Comparison of ENCODE assay signal across 8 mouse cellular contexts in genomic region chr11:70652884-70653344, GRCm38 (mm10). TPM values are rescaled to one million over a fixed set of nuclear protein-coding genes. Genes with fewer than 3 reads are reported as not detected.
DNase-seq lines count a peak whose midpoint lies in the region; ATAC-seq and TF ChIP-seq lines count a peak whose summit lies in the region.

No protein-coding gene starts in this region.

- H3K79me2 ChIP-seq in C2C12 (ENCODE audit: control insufficient read depth, insufficient read depth): peaks cover 94% of the 10 kb centered on the region

- DNase-seq in cerebellum, adult 9-10 months: peak; percentile 50
- no peak for DNase-seq in cerebellum, postnatal 10 days
- no peak for DNase-seq in forebrain, postnatal 0 days
- DNase-seq in lung, postnatal 25 days (ENCODE audit: low spot score): peak; percentile 55
- no peak for DNase-seq in yolk sac, embryonic 10.5 days (ENCODE audit: low spot score)
- no peak for DNase-seq in urinary bladder, postnatal 14 days (ENCODE audit: low spot score)

- H3K4me2 ChIP-seq in forebrain, postnatal 0 days (ENCODE audit: low read depth): peak overlapping the region; percentile 87

- H3K4me1 ChIP-seq in forebrain, postnatal 0 days (ENCODE audit: insufficient read depth): peaks cover 8% of the 10 kb centered on the region; the same call in 1 of the 2 replicates

- no peak for TF ChIP-seq CTCF in C2C12 (IDR thresholded peaks at IDR 0.05; ENCODE audit: control insufficient read depth, insufficient read depth, insufficient read length)
- TF ChIP-seq CTCF in forebrain, postnatal 0 days (IDR thresholded peaks at IDR 0.05; ENCODE audit: low read depth): no peak

- H3K27me3 ChIP-seq in C2C12 (ENCODE audit: control insufficient read depth, insufficient read depth, insufficient read length): no peaks in the 10 kb centered on the region
- no peaks in the 10 kb centered on the region for H3K27me3 ChIP-seq in forebrain, postnatal 0 days (ENCODE audit: insufficient read depth, low read length)

- H3K27ac ChIP-seq in forebrain, postnatal 0 days (ENCODE audit: low read depth, low read length): peak overlapping the region; percentile 97; the same call in 1 of the 2 replicates

- no peak for ATAC-seq in forebrain, postnatal 0 days
- ATAC-seq in erythroid progenitor cell, adult 5-6 weeks (replicated peaks; ENCODE audit: low FRiP score, poor library complexity, severe bottlenecking): no peak

- H3K4me3 ChIP-seq in C2C12 (ENCODE audit: insufficient read depth, poor library complexity, severe bottlenecking): peak overlapping the region; percentile 99
- peak overlapping the region; percentile 98 for H3K4me3 ChIP-seq in forebrain, postnatal 0 days (ENCODE audit: low read depth, low read length)

- peak overlapping the region; percentile 97; the same call in 1 of the 2 replicates for H3K9ac ChIP-seq in forebrain, postnatal 0 days

- H3K36me3 ChIP-seq in C2C12 (ENCODE audit: control insufficient read depth, insufficient read depth): peaks cover 58% of the 10 kb centered on the region
- H3K36me3 ChIP-seq in forebrain, postnatal 0 days (ENCODE audit: insufficient read depth): peaks cover 34% of the 10 kb centered on the region

- peaks cover 60% of the 10 kb centered on the region for H3K79me3 ChIP-seq in C2C12 (ENCODE audit: low read depth)

- no peaks in the 10 kb centered on the region for H3K9me3 ChIP-seq in forebrain, postnatal 0 days (ENCODE audit: low read length)

- H3ac ChIP-seq in C2C12 (ENCODE audit: control insufficient read depth, insufficient read length, low read depth): peak overlapping the region; percentile 43

- 60% methylated on average over 6 of the region's 6 CpGs for WGBS in forebrain, postnatal 0 days

TF ChIP-seq in C2C12, 6 proteins besides CTCF, POLR2A, EP300 and RAD21:
- no peak for TF ChIP-seq USF1 (IDR thresholded peaks at IDR 0.05; ENCODE audit: low read depth)
- TF ChIP-seq FOSL1 (IDR thresholded peaks at IDR 0.05; ENCODE audit: insufficient read depth, low read length, poor library complexity, severe bottlenecking): no peak
- TF ChIP-seq MYOG (IDR thresholded peaks at IDR 0.05; ENCODE audit: control insufficient read depth, extremely low read depth, insufficient read length): no peak
- no peak for TF ChIP-seq CEBPB (IDR thresholded peaks at IDR 0.05; ENCODE audit: low read depth)
- TF ChIP-seq MYOD1 (IDR thresholded peaks at IDR 0.05; ENCODE audit: control insufficient read depth, insufficient read length, low read depth): no peak
- no peak for TF ChIP-seq MAX (IDR thresholded peaks at IDR 0.05)

RNA-seq across cellular contexts. Expression of gene Pfn1, which starts 1.5 kb away (rescaled TPM):
- polyA plus RNA-seq in C2C12 (2012; fragmentation: generic; extraction: Trizol): 4,207 TPM
- 386 and 408 TPM in 2 replicates for total RNA-seq in forebrain, postnatal 0 days (2014; rRNA removed)
- 687 and 843 TPM in 2 replicates for polyA plus RNA-seq in forebrain, postnatal 0 days (2015; fragmentation: Nextera tagmentation; extraction: Ambion mirVana)
- total RNA-seq in erythroid progenitor cell, adult 5-6 weeks (2015; ENCODE audit: low replicate concordance): 529 and 614 TPM in 2 replicates
- total RNA-seq in erythroid progenitor cell, adult 5-6 weeks (2017; ENCODE audit: low replicate concordance): 132 and 200 TPM in 2 replicates

RNA-seq across cellular contexts. Expression of gene Eno3, which starts 4.1 kb away (rescaled TPM):
- 1,151 TPM for polyA plus RNA-seq in C2C12 (2012; fragmentation: generic; extraction: Trizol)
- total RNA-seq in forebrain, postnatal 0 days (2014; rRNA removed): 7.4 and 14.6 TPM in 2 replicates
- 4.3 and 5.5 TPM in 2 replicates for polyA plus RNA-seq in forebrain, postnatal 0 days (2015; fragmentation: Nextera tagmentation; extraction: Ambion mirVana)
- 5.4 and 14.8 TPM in 2 replicates for total RNA-seq in erythroid progenitor cell, adult 5-6 weeks (2015; ENCODE audit: low replicate concordance)
- 2.3 and 11.0 TPM in 2 replicates for total RNA-seq in erythroid progenitor cell, adult 5-6 weeks (2017; ENCODE audit: low replicate concordance)

RNA-seq across cellular contexts. Expression of gene Slc25a11, which starts 5.6 kb away (rescaled TPM):
- 136 TPM for polyA plus RNA-seq in C2C12 (2012; fragmentation: generic; extraction: Trizol)
- 133 and 134 TPM in 2 replicates for total RNA-seq in forebrain, postnatal 0 days (2014; rRNA removed)
- polyA plus RNA-seq in forebrain, postnatal 0 days (2015; fragmentation: Nextera tagmentation; extraction: Ambion mirVana): 151 and 160 TPM in 2 replicates
- 24.9 and 26.0 TPM in 2 replicates for total RNA-seq in erythroid progenitor cell, adult 5-6 weeks (2015; ENCODE audit: low replicate concordance)
- 21.9 and 23.6 TPM in 2 replicates for total RNA-seq in erythroid progenitor cell, adult 5-6 weeks (2017; ENCODE audit: low replicate concordance)

RNA-seq across cellular contexts. Expression of gene Rnf167, which starts 5.9 kb away (rescaled TPM):
- polyA plus RNA-seq in C2C12 (2012; fragmentation: generic; extraction: Trizol): 9.0 TPM
- 63.2 and 76.4 TPM in 2 replicates for total RNA-seq in forebrain, postnatal 0 days (2014; rRNA removed)
- polyA plus RNA-seq in forebrain, postnatal 0 days (2015; fragmentation: Nextera tagmentation; extraction: Ambion mirVana): 102 and 109 TPM in 2 replicates
- 134 and 213 TPM in 2 replicates for total RNA-seq in erythroid progenitor cell, adult 5-6 weeks (2015; ENCODE audit: low replicate concordance)
- 115 and 117 TPM in 2 replicates for total RNA-seq in erythroid progenitor cell, adult 5-6 weeks (2017; ENCODE audit: low replicate concordance)

RNA-seq across cellular contexts. Expression of gene Gp1ba, which starts 14.0 kb away (rescaled TPM):
- polyA plus RNA-seq in C2C12 (2012; fragmentation: generic; extraction: Trizol): 0.13 TPM
- total RNA-seq in forebrain, postnatal 0 days (2014; rRNA removed): 0.10 TPM in 1 of 2 replicates, not detected in the other
- 0.08 and 0.18 TPM in 2 replicates for polyA plus RNA-seq in forebrain, postnatal 0 days (2015; fragmentation: Nextera tagmentation; extraction: Ambion mirVana)
- 2.5 and 8.0 TPM in 2 replicates for total RNA-seq in erythroid progenitor cell, adult 5-6 weeks (2015; ENCODE audit: low replicate concordance)
- total RNA-seq in erythroid progenitor cell, adult 5-6 weeks (2017; ENCODE audit: low replicate concordance): 1.1 TPM in 1 of 2 replicates, not detected in the other

Comparison
In these comparisons a context has a peak if more than half of its experiments do, and no peak if none do; other contexts are left out.
1. DNase-seq: peak in cerebellum, adult 9-10 months (single experiment) and lung, postnatal 25 days (single experiment); none in cerebellum, postnatal 10 days (0 of 2), forebrain, postnatal 0 days (single experiment), yolk sac, embryonic 10.5 days (single experiment) and urinary bladder, postnatal 14 days (single experiment).